Mouse (Mus musculus) gastrocnemius, adult 8-10 months (tissue): Measurements from ENCODE around the gene Ifi205. TPM values are rescaled to one million over a fixed set of nuclear protein-coding genes. Genes with fewer than 3 reads are reported as not detected.

Source experiments
- DNase-seq, 2 experiments: peaks; one replicate each; pipeline ENCODE4 v3.0.0; 2022; ENCODE audit warnings: low spot score in 2 of 2
- total RNA-seq, 4 experiments: library from RNA; stranded (reverse); gene quantifications; 2 replicates each; pipeline ENCODE4 v1.2.4; 2022

Ifi205 gene
- total RNA-seq, 4 experiments from 2014 or later = 3.1 to 12.5 (median 5.8) TPM

DNA sequence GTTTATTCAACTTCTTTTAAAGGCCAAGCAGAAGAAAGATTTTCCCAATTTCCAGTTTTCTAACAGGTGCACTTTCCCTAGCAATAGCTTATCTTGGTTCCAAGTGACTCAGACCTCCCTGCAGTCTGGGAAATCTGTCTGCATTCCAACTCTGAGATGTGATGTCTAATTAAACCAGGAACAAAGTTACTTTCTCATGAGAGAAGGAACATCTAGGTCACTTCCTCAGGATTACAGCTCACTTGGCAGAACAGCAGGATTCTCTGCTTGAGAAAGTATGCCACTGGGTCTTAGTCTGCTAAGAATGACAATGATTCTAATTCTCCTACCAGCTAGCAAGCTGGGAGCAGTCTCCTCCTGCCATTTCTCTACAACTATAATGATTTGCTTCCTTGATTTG is 58.5 kb downstream of the Ifi205 start:
- no peak for DNase-seq

Other genes starting within 250 kb of the Ifi205 start
- 1 to 10 TPM in 2 of 4 experiments, under 1 TPM in 2; 0.53 to 2.2 (median 1.1) TPM for gene Ifi211, start 118.8 kb downstream of the Ifi205 start, total RNA-seq
- 1 to 10 TPM; 1.1 to 1.9 (median 1.7) TPM for gene Mndal, start 89.3 kb downstream of the Ifi205 start, total RNA-seq
- 1 to 10 TPM; 1.6 to 3.4 (median 1.9) TPM for gene Ifi203, start 89.1 kb downstream of the Ifi205 start, total RNA-seq
- gene Ifi202b, start 49.1 kb downstream of the Ifi205 start, total RNA-seq = not detected
- not detected for gene Olfr433, start 8.9 kb upstream of the Ifi205 start, total RNA-seq
- not detected for gene Olfr432, start 17.4 kb upstream of the Ifi205 start, total RNA-seq
- gene Olfr430, start 34.8 kb upstream of the Ifi205 start, total RNA-seq = not detected
- gene Olfr429, start 52.5 kb upstream of the Ifi205 start, total RNA-seq = not detected
- gene Olfr427, start 65.1 kb upstream of the Ifi205 start, total RNA-seq = not detected
- not detected for gene Olfr231, start 89.4 kb upstream of the Ifi205 start, total RNA-seq
- gene Olfr424, start 99.7 kb upstream of the Ifi205 start, total RNA-seq = not detected
- gene Olfr420, start 123.8 kb upstream of the Ifi205 start, total RNA-seq = not detected
- gene Spta1, start 141.0 kb upstream of the Ifi205 start, total RNA-seq = under 1 TPM in 1 of 4 experiments, not detected in 3; 0.05 TPM
- gene Olfr419, start 220.3 kb upstream of the Ifi205 start, total RNA-seq = not detected